Mouse (Mus musculus): Measurements from ENCODE around the gene Ptgdr2. TPM values are rescaled to one million over a fixed set of nuclear protein-coding genes. Genes with fewer than 3 reads are reported as not detected.

Gene Ptgdr2
- total RNA-seq, 1 experiment from 2014 or later, result 0.10 TPM

Other genes starting within 250 kb of the Ptgdr2 start
- 11.7 and 13.9 TPM in 2 replicates for gene Vps37c, start 248.4 kb upstream of the Ptgdr2 start, total RNA-seq (2017)
- gene Cd5, start 198.2 kb upstream of the Ptgdr2 start, total RNA-seq (2017), result 1.1 and 4.5 TPM in 2 replicates
- 1.6 and 3.4 TPM in 2 replicates for gene Cd6, start 107.1 kb upstream of the Ptgdr2 start, total RNA-seq (2017)
- 0.94 and 9.2 TPM in 2 replicates for gene Slc15a3, start 97.4 kb upstream of the Ptgdr2 start, total RNA-seq (2017)
- gene Tmem132a, start 67.2 kb upstream of the Ptgdr2 start, total RNA-seq (2017), result 0.40 and 4.1 TPM in 2 replicates
- gene Tmem109, start 55.2 kb upstream of the Ptgdr2 start, total RNA-seq (2017), result 17.5 and 20.7 TPM in 2 replicates
- gene Prpf19, start 41.9 kb upstream of the Ptgdr2 start, total RNA-seq (2017), result 109 and 145 TPM in 2 replicates
- gene Zp1, start 16.5 kb upstream of the Ptgdr2 start, total RNA-seq (2017), result not detected in 2 replicates
- gene Ccdc86, start 12.1 kb downstream of the Ptgdr2 start, total RNA-seq (2017), result 20.8 and 23.7 TPM in 2 replicates
- gene Ms4a10, start 37.5 kb downstream of the Ptgdr2 start, total RNA-seq (2017), result not detected in 2 replicates
- gene Ms4a15, start 56.1 kb downstream of the Ptgdr2 start, total RNA-seq (2017), result not detected in 2 replicates
- gene Ms4a18, start 80.9 kb downstream of the Ptgdr2 start, total RNA-seq (2017), result not detected in 2 replicates
- 0.55 TPM in 1 of 2 replicates, not detected in the other for gene Ms4a8a, start 143.9 kb downstream of the Ptgdr2 start, total RNA-seq (2017)
- gene 1700017D01Rik, start 193.7 kb downstream of the Ptgdr2 start, total RNA-seq (2017), result not detected in 2 replicates
- gene 1700025F22Rik, start 228.2 kb downstream of the Ptgdr2 start, total RNA-seq (2017), result not detected in 2 replicates